Mouse (Mus musculus) spleen, embryonic (tissue): Measurements from ENCODE around the gene Wdr4.
"Not testable (repeated sequence)": the region's sequence is repeated elsewhere in the genome, so short reads cannot be mapped to it uniquely, and the experiment has no call there.

ENCODE experiments used
- CTCF ChIA-PET: fragments of 350-600 bp; sonication (Branson Sonifier 250); formaldehyde crosslinking; loops from one replicate; lab custom pipeline; 2022; lab: Charles Lee

Wdr4 gene

GRCm38 (mm10) chr17:31519946-31520838 lies at the start of gene Wdr4, which contains the start of gene Ndufv3:
Gene Wdr4 (minus strand): TSS chr17:31519980.
Gene Ndufv3 (plus strand): TSS chr17:31520115.
- CTCF ChIA-PET: interaction anchor here (0.6 kb wide), 1 partner anchor 11 kb away, joined by 11 read pairs; no protein-coding TSS in a partner anchor

- CTCF ChIA-PET: no interaction called here
Measured at GRCm38 (mm10) chr17:31566276-31566675, 46.5 kb upstream of the Wdr4 start.

- CTCF ChIA-PET: no interaction called here
Measured at GRCm38 (mm10) chr17:31565141-31566056, 45.6 kb upstream of the Wdr4 start.

GRCm38 (mm10) chr17:31564858-31565140 lies 45.0 kb upstream of the Wdr4 start:
- CTCF ChIA-PET: no interaction called here

GRCm38 (mm10) chr17:31564015-31564857 lies 44.5 kb upstream of the Wdr4 start, which contains the start of gene Pknox1:
Gene Pknox1 (plus strand): TSS chr17:31564734.
- CTCF ChIA-PET: no interaction called here

- CTCF ChIA-PET: no interaction called here
Measured at GRCm38 (mm10) chr17:31563632-31564014, 43.8 kb upstream of the Wdr4 start.

- CTCF ChIA-PET: no interaction called here
Measured at GRCm38 (mm10) chr17:31559021-31559789, 39.4 kb upstream of the Wdr4 start.

- CTCF ChIA-PET: interaction anchor here (0.5 kb wide), 1 partner anchor 47 kb away, joined by 3 read pairs; no protein-coding TSS in a partner anchor
Measured at GRCm38 (mm10) chr17:31557947-31558542, 38.3 kb upstream of the Wdr4 start.

GRCm38 (mm10) chr17:31557124-31557880 lies 37.5 kb upstream of the Wdr4 start:
- CTCF ChIA-PET: no interaction called here

GRCm38 (mm10) chr17:31556253-31556652 lies 36.5 kb upstream of the Wdr4 start:
- CTCF ChIA-PET: no interaction called here

- CTCF ChIA-PET: not testable (repeated sequence)
Measured at GRCm38 (mm10) chr17:31552601-31553000, 32.8 kb upstream of the Wdr4 start.

GRCm38 (mm10) chr17:31549389-31549788 lies 29.6 kb upstream of the Wdr4 start:
- CTCF ChIA-PET: no interaction called here

GRCm38 (mm10) chr17:31547974-31548373 lies 28.2 kb upstream of the Wdr4 start:
- CTCF ChIA-PET: no interaction called here

- CTCF ChIA-PET: no interaction called here
Measured at GRCm38 (mm10) chr17:31546444-31547196, 26.8 kb upstream of the Wdr4 start.

- CTCF ChIA-PET: no interaction called here
Measured at GRCm38 (mm10) chr17:31543574-31543973, 23.8 kb upstream of the Wdr4 start.

- CTCF ChIA-PET: no interaction called here
Measured at GRCm38 (mm10) chr17:31541460-31541831, 21.7 kb upstream of the Wdr4 start.

GRCm38 (mm10) chr17:31540809-31541459 lies 21.2 kb upstream of the Wdr4 start:
- CTCF ChIA-PET: interaction anchor here (0.6 kb wide), 1 partner anchor 52 kb away, joined by 4 read pairs; no protein-coding TSS in a partner anchor

- CTCF ChIA-PET: interaction anchor here (0.6 kb wide), 1 partner anchor 51 kb away, joined by 4 read pairs; no protein-coding TSS in a partner anchor
Measured at GRCm38 (mm10) chr17:31540101-31540500, 20.3 kb upstream of the Wdr4 start.
